Mouse (Mus musculus) kidney, embryonic 16.5 days (tissue): ENCODE measurements around the gene Cux1. TPM values are rescaled to one million over a fixed set of nuclear protein-coding genes. Genes with fewer than 3 reads are reported as not detected.

Experiments
- ATAC-seq: fragments of 200-750 bp; cut with Nextera tagmentation; 2 replicates; pipeline ENCODE4 v1.8.0; 2017; ENCODE audit warnings: moderate TSS enrichment; ENCODE audit not compliant: low FRiP score, low TSS enrichment
- H3K27ac ChIP-seq: fragments of 300-500 bp; sonication (generic); 2 replicates; pipeline ENCODE4 v1.5.1; 2014; ENCODE audit warnings: low read length
- H3K27me3 ChIP-seq: fragments of 300-500 bp; sonication (generic); 2 replicates; pipeline ENCODE4 v1.6.1; 2014; ENCODE audit warnings: low read length, control low read depth, mixed read lengths; ENCODE audit not compliant: insufficient read depth
- H3K36me3 ChIP-seq: fragments of 300-500 bp; sonication (generic); 2 replicates; pipeline ENCODE4 v1.6.1; 2014; ENCODE audit warnings: low read length, control low read depth, mixed read lengths; ENCODE audit not compliant: insufficient read depth
- H3K4me1 ChIP-seq: fragments of 300-500 bp; sonication (generic); 2 replicates; pipeline ENCODE4 v1.6.1; 2014; ENCODE audit warnings: low read length, control low read depth, mixed read lengths; ENCODE audit not compliant: insufficient read depth
- H3K4me2 ChIP-seq: fragments of 300-500 bp; sonication (generic); replicated peaks from 2 replicates; pipeline ENCODE4 v1.6.1; 2014; ENCODE audit warnings: low read depth, low read length
- H3K4me3 ChIP-seq: fragments of 300-500 bp; sonication (generic); 2 replicates; pipeline ENCODE4 v1.5.1; 2014; ENCODE audit warnings: mild to moderate bottlenecking, low read length
- H3K9ac ChIP-seq: fragments of 300-500 bp; sonication (generic); replicated peaks from 2 replicates; pipeline ENCODE4 v1.6.1; 2014; ENCODE audit warnings: low read length
- H3K9me3 ChIP-seq: fragments of 300-500 bp; sonication (generic); 2 replicates; pipeline ENCODE4 v1.6.1; 2016; ENCODE audit warnings: low read length, control low read depth
- WGBS: fragments of 180-500 bp; shearing (Covaris S2); extraction: QIAGEN DNeasy Blood & Tissue Kit; methylation state at CpG from one replicate; pipeline ENCODE4 v1.1.7; 2014; 5-methylcytosine and 5-hydroxymethylcytosine counted together
- polyA plus RNA-seq: library from polyadenylated mRNA; unstranded; fragments of >200 nt; fragmentation: Nextera tagmentation; extraction: Ambion mirVana; gene quantifications from 2 replicates; pipeline ENCODE4 v1.2.1, GENCODE M21; 2015

Gene Cux1
- polyA plus RNA-seq, 1 experiment from 2014 or later, result 110 TPM

- no peak for ATAC-seq
- H3K4me2 ChIP-seq, result no peak overlapping the region
Measured at GRCm38 (mm10) chr5:136427121-136427771, 140.0 kb downstream of the Cux1 start.

GRCm38 (mm10) chr5:136422948-136423347 is 144.3 kb downstream of the Cux1 start:
- no peak overlapping the region for H3K9ac ChIP-seq
- no peak overlapping the region for H3K4me2 ChIP-seq
- no peak overlapping the region for H3K4me3 ChIP-seq
- H3K27me3 ChIP-seq, result no peaks in the 10 kb centered on the region
- no peaks in the 10 kb centered on the region for H3K36me3 ChIP-seq
- H3K4me1 ChIP-seq, result peaks cover 21% of the 10 kb centered on the region
- ATAC-seq, result no peak
- H3K9me3 ChIP-seq, result no peaks in the 10 kb centered on the region
- no peak overlapping the region for H3K27ac ChIP-seq
- WGBS, result 100% methylated on average over 2 of the region's 2 CpGs

More at GRCm38 (mm10) chr5:136427121-136427771, 140.0 kb downstream of the Cux1 start:
- no peak overlapping the region for H3K4me3 ChIP-seq
- peak overlapping the region; percentile 83 for H3K27ac ChIP-seq
- peaks cover 42% of the 10 kb centered on the region for H3K4me1 ChIP-seq
- H3K36me3 ChIP-seq, result no peaks in the 10 kb centered on the region
- H3K27me3 ChIP-seq, result no peaks in the 10 kb centered on the region
- WGBS, result 32% methylated on average over 4 of the region's 4 CpGs
- no peaks in the 10 kb centered on the region for H3K9me3 ChIP-seq
- H3K9ac ChIP-seq, result no peak overlapping the region

GRCm38 (mm10) chr5:136421885-136422284 is 145.4 kb downstream of the Cux1 start:
- no peak overlapping the region for H3K4me3 ChIP-seq
- H3K4me2 ChIP-seq, result no peak overlapping the region
- peaks cover 11% of the 10 kb centered on the region for H3K4me1 ChIP-seq
- H3K27me3 ChIP-seq, result no peaks in the 10 kb centered on the region
- H3K9ac ChIP-seq, result no peak overlapping the region
- no peak for ATAC-seq
- no peaks in the 10 kb centered on the region for H3K9me3 ChIP-seq
- H3K27ac ChIP-seq, result no peak overlapping the region
- no peaks in the 10 kb centered on the region for H3K36me3 ChIP-seq
- 84% methylated on average over 3 of the region's 3 CpGs for WGBS

GRCm38 (mm10) chr5:136421316-136421715 is 146.0 kb downstream of the Cux1 start:
- Histone ChIP-seq H3K4me1 (peaks cover 5% of the 10 kb centered on the region), H3K9me3 (no peaks in the 10 kb centered on the region), H3K27me3 (no peaks in the 10 kb centered on the region), H3K4me3 (no peak overlapping the region), H3K36me3 (no peaks in the 10 kb centered on the region), H3K27ac (no peak overlapping the region), H3K9ac (no peak overlapping the region), H3K4me2 (no peak overlapping the region)
- ATAC-seq, result no peak
- 89% methylated on average over 3 of the region's 3 CpGs for WGBS

GRCm38 (mm10) chr5:136420342-136420741 is 146.9 kb downstream of the Cux1 start:
- H3K27me3 ChIP-seq, result no peaks in the 10 kb centered on the region
- no peak overlapping the region for H3K4me3 ChIP-seq
- WGBS, result 86% methylated on average over 3 of the region's 3 CpGs
- no peaks in the 10 kb centered on the region for H3K9me3 ChIP-seq
- peaks cover 11% of the 10 kb centered on the region for H3K4me1 ChIP-seq
- no peaks in the 10 kb centered on the region for H3K36me3 ChIP-seq
- no peak overlapping the region for H3K9ac ChIP-seq
- ATAC-seq, result no peak
- H3K27ac ChIP-seq, result no peak overlapping the region
- no peak overlapping the region for H3K4me2 ChIP-seq

GRCm38 (mm10) chr5:136417891-136418290 is 149.4 kb downstream of the Cux1 start:
- Histone ChIP-seq H3K27ac (no peak overlapping the region), H3K9ac (no peak overlapping the region), H3K4me1 (peaks cover 19% of the 10 kb centered on the region), H3K4me2 (no peak overlapping the region), H3K36me3 (no peaks in the 10 kb centered on the region), H3K4me3 (no peak overlapping the region), H3K27me3 (no peaks in the 10 kb centered on the region), H3K9me3 (no peaks in the 10 kb centered on the region)
- ATAC-seq, result no peak
- WGBS, result 85% methylated on average over 4 of the region's 4 CpGs

- no peak for ATAC-seq
- H3K36me3 ChIP-seq, result no peaks in the 10 kb centered on the region
- peaks cover 24% of the 10 kb centered on the region for H3K4me1 ChIP-seq
- whole genome bisulfite sequencing, result 68% methylated on average over 2 of the region's 2 CpGs
- H3K4me2 ChIP-seq, result no peak overlapping the region
- H3K27me3 ChIP-seq, result no peaks in the 10 kb centered on the region
- H3K27ac ChIP-seq, result no peak overlapping the region
- H3K4me3 ChIP-seq, result no peak overlapping the region
- no peaks in the 10 kb centered on the region for H3K9me3 ChIP-seq
- H3K9ac ChIP-seq, result no peak overlapping the region
Measured at GRCm38 (mm10) chr5:136414479-136414878, 152.8 kb downstream of the Cux1 start.

GRCm38 (mm10) chr5:136410681-136411181 is 156.6 kb downstream of the Cux1 start:
- peaks cover 10% of the 10 kb centered on the region; the same call in 1 of the 2 replicates for H3K36me3 ChIP-seq
- ATAC-seq, result no peak
- 31% methylated on average over 7 of the region's 7 CpGs for WGBS
- no peak overlapping the region for H3K27ac ChIP-seq
- no peaks in the 10 kb centered on the region for H3K27me3 ChIP-seq
- peaks cover 31% of the 10 kb centered on the region for H3K4me1 ChIP-seq
- H3K9me3 ChIP-seq, result 0 out of 2 replicates have a peak, but pooled peaks cover 4% of the 10 kb centered on the region
- H3K9ac ChIP-seq, result no peak overlapping the region
- no peak overlapping the region for H3K4me2 ChIP-seq
- H3K4me3 ChIP-seq, result no peak overlapping the region

GRCm38 (mm10) chr5:136406357-136406756 is 160.9 kb downstream of the Cux1 start:
- Histone ChIP-seq H3K36me3 (peaks cover 10% of the 10 kb centered on the region; the same call in 1 of the 2 replicates), H3K9me3 (0 out of 2 replicates have a peak, but pooled peaks cover 4% of the 10 kb centered on the region), H3K4me3 (no peak overlapping the region), H3K27me3 (no peaks in the 10 kb centered on the region), H3K27ac (no peak overlapping the region), H3K9ac (no peak overlapping the region), H3K4me2 (no peak overlapping the region), H3K4me1 (peaks cover 32% of the 10 kb centered on the region)
- no peak for ATAC-seq

- no peak overlapping the region for H3K4me3 ChIP-seq
- H3K4me1 ChIP-seq, result peaks cover 17% of the 10 kb centered on the region
- 0 out of 2 replicates have a peak, but pooled peaks cover 4% of the 10 kb centered on the region for H3K9me3 ChIP-seq
- peak overlapping the region; percentile 21 for H3K4me2 ChIP-seq
- H3K9ac ChIP-seq, result 0 out of 2 replicates have a peak overlapping the region, but pooled peaks have one; percentile 8
- H3K27me3 ChIP-seq, result no peaks in the 10 kb centered on the region
- ATAC-seq, result peak; percentile 98
- peaks cover 10% of the 10 kb centered on the region; the same call in 1 of the 2 replicates for H3K36me3 ChIP-seq
- H3K27ac ChIP-seq, result peak overlapping the region; percentile 70
- WGBS, result 7% methylated on average over 19 of the region's 19 CpGs
Measured at GRCm38 (mm10) chr5:136403565-136403961, 163.7 kb downstream of the Cux1 start.
